Mouse (Mus musculus) MEL (cell line): ENCODE data around the gene Fut1. TPM values are rescaled to one million over a fixed set of nuclear protein-coding genes. Genes with fewer than 3 reads are reported as not detected.

ENCODE experiments used
- DNase-seq: peaks from one replicate; pipeline ENCODE4 v3.0.0; 2011; ENCODE audit warnings: low read depth, low spot score
- H3K27ac ChIP-seq: 2 replicates; pipeline ENCODE4 v1.5.1; 2012; ENCODE audit warnings: low read depth, mild to moderate bottlenecking, control low read depth, low read length, moderate library complexity; ENCODE audit not compliant: control insufficient read depth
- H3K27me3 ChIP-seq, 2 experiments: fragments of 150-350 bp in 1 of 2; sonication (generic) in 1 of 2; 2 replicates each; pipeline ENCODE4 v1.6.1; 2012; ENCODE audit warnings: low read length in 2 of 2, mild to moderate bottlenecking in 2 of 2, improper control_type of control experiment in 1 of 2, moderate library complexity in 1 of 2; ENCODE audit not compliant: insufficient read depth in 2 of 2, control insufficient read depth in 1 of 2
- H3K36me3 ChIP-seq, 2 experiments: 2 replicates each; pipeline ENCODE4 v1.6.1; 2012 to 2014; ENCODE audit warnings: low read length in 2 of 2, improper control_type of control experiment in 1 of 2, inconsistent platforms in 1 of 2, mild to moderate bottlenecking in 1 of 2; ENCODE audit not compliant: insufficient read depth in 2 of 2, control insufficient read depth in 1 of 2
- H3K4me1 ChIP-seq, 2 experiments: fragments of 150-350 bp in 1 of 2; sonication (generic) in 1 of 2; 2 replicates each; pipeline ENCODE4 v1.6.1; 2012; ENCODE audit warnings: low read length in 2 of 2, improper control_type of control experiment in 1 of 2, mild to moderate bottlenecking in 1 of 2; ENCODE audit not compliant: insufficient read depth in 2 of 2, control insufficient read depth in 1 of 2
- H3K4me3 ChIP-seq, 2 experiments: fragments of 150-350 bp in 1 of 2; sonication (generic) in 1 of 2; 2 replicates each; pipeline ENCODE4 v1.5.1; 2012; ENCODE audit warnings: low read depth in 2 of 2, low read length in 2 of 2, mild to moderate bottlenecking in 2 of 2, moderate library complexity in 2 of 2, control low read depth in 1 of 2, improper control_type of control experiment in 1 of 2; ENCODE audit not compliant: control insufficient read depth in 1 of 2, insufficient read depth in 1 of 2
- H3K79me2 ChIP-seq: 2 replicates; pipeline ENCODE4 v1.6.1; 2012; ENCODE audit warnings: mild to moderate bottlenecking, low read length, moderate library complexity; ENCODE audit not compliant: control insufficient read depth, poor library complexity, insufficient read depth
- H3K9ac ChIP-seq: 2 replicates; pipeline ENCODE4 v1.6.1; 2012; ENCODE audit warnings: low read depth, mild to moderate bottlenecking, control low read depth, low read length, moderate library complexity; ENCODE audit not compliant: control insufficient read depth, poor library complexity, severe bottlenecking
- H3K9me3 ChIP-seq: fragments of 150-350 bp; sonication (generic); replicated peaks from 2 replicates; pipeline ENCODE4 v1.6.1; 2012; ENCODE audit warnings: mild to moderate bottlenecking, low read length, improper control_type of control experiment, moderate library complexity; ENCODE audit not compliant: insufficient read depth
- CHD1 ChIP-seq: IDR thresholded peaks from 2 replicates; pipeline ENCODE4 v1.6.1; 2012; ENCODE audit warnings: low read depth, mild to moderate bottlenecking, inconsistent platforms, low read length, improper control_type of control experiment
- CTCF ChIP-seq, 3 experiments: IDR thresholded peaks in 2 of 3; conservative IDR thresholded peaks in 1 of 3; 2 replicates each; pipeline ENCODE4 v1.5.1; 2011 to 2012; ENCODE audit warnings: low read length in 3 of 3, low read depth in 2 of 3, mild to moderate bottlenecking in 2 of 3, improper control_type of control experiment in 1 of 3, inconsistent platforms in 1 of 3, mixed read lengths in 1 of 3, moderate library complexity in 1 of 3; ENCODE audit not compliant: control insufficient read depth in 1 of 3, insufficient read depth in 1 of 3, poor library complexity in 1 of 3, severe bottlenecking in 1 of 3
- ELF1 ChIP-seq: IDR thresholded peaks from 2 replicates; pipeline ENCODE4 v1.6.1; 2014; ENCODE audit warnings: low read depth, mild to moderate bottlenecking, inconsistent platforms, low read length, improper control_type of control experiment, moderate library complexity
- GATA1 ChIP-seq: IDR thresholded peaks from 2 replicates; pipeline ENCODE4 v1.6.1; 2011; ENCODE audit warnings: low read depth, low read length, improper control_type of control experiment
- MAX ChIP-seq: IDR thresholded peaks from 2 replicates; pipeline ENCODE4 v1.6.1; 2011; ENCODE audit warnings: low read length, improper control_type of control experiment
- MAZ ChIP-seq: IDR thresholded peaks from 2 replicates; pipeline ENCODE4 v1.6.1; 2012; ENCODE audit warnings: low read depth, mild to moderate bottlenecking, inconsistent platforms, low read length, improper control_type of control experiment
- NELFE ChIP-seq: IDR thresholded peaks from 2 replicates; pipeline ENCODE4 v1.6.1; 2011; ENCODE audit warnings: low read depth, low read length, improper control_type of control experiment
- NRF1 ChIP-seq: IDR thresholded peaks from 2 replicates; pipeline ENCODE4 v1.6.1; 2014; ENCODE audit warnings: low read depth, mild to moderate bottlenecking, inconsistent platforms, low read length, improper control_type of control experiment, moderate library complexity; ENCODE audit not compliant: poor library complexity, insufficient read depth, severe bottlenecking
- RCOR1 ChIP-seq: IDR thresholded peaks from 2 replicates; pipeline ENCODE4 v1.6.1; 2012; ENCODE audit warnings: low read depth, mild to moderate bottlenecking, inconsistent platforms, low read length, improper control_type of control experiment
- SIN3A ChIP-seq: IDR thresholded peaks from 2 replicates; pipeline ENCODE4 v1.6.1; 2012; ENCODE audit warnings: low read length, improper control_type of control experiment, inconsistent platforms
- SMC3 ChIP-seq: IDR thresholded peaks from 2 replicates; pipeline ENCODE4 v1.6.1; 2011; ENCODE audit warnings: low read depth, low read length, improper control_type of control experiment
- TAL1 ChIP-seq: IDR thresholded peaks from 2 replicates; pipeline ENCODE4 v1.6.1; 2012; ENCODE audit warnings: mild to moderate bottlenecking, inconsistent platforms, low read length, moderate library complexity, mixed read lengths
- UBTF ChIP-seq: IDR thresholded peaks from 2 replicates; pipeline ENCODE4 v1.6.1; 2012; ENCODE audit warnings: low read depth, mild to moderate bottlenecking, inconsistent platforms, low read length, improper control_type of control experiment, moderate library complexity, borderline replicate concordance; ENCODE audit not compliant: insufficient read depth
- ZNF384 ChIP-seq: IDR thresholded peaks from 2 replicates; pipeline ENCODE4 v1.6.1; 2012; ENCODE audit warnings: low read depth, mild to moderate bottlenecking, inconsistent platforms, low read length, improper control_type of control experiment
- polyA plus RNA-seq, 2 experiments: library from polyadenylated mRNA; stranded (reverse) in 1 of 2; unstranded in 1 of 2; fragments of >175 nt in 1 of 2; fragments of >200 nt in 1 of 2; gene quantifications; 2 replicates each; pipeline versions ENCODE4 v1.2.1 to v1.2.4; 2012; ENCODE audit warnings: low replicate concordance in 2 of 2, low read depth in 1 of 2; ENCODE audit not compliant: insufficient read length in 2 of 2, insufficient read depth in 1 of 2, missing spikeins in 1 of 2
- total RNA-seq: library from RNA; depleted of rRNA; stranded (reverse); fragments of 300-350 nt; gene quantifications from 2 replicates; pipeline ENCODE4 v1.2.3, GENCODE M21; 2012

The Fut1 gene
- total and polyA plus RNA-seq, 3 experiments = 0.04 TPM; not detected in 2

- Histone ChIP-seq H3K27me3 (peaks cover 0 to 1% of the 10 kb centered on the region in 2 experiments; a peak in 1 of 4 replicates), H3K4me3 (no peak overlapping the region), H3K36me3 (no peaks in the 10 kb centered on the region), H3K9ac (no peak overlapping the region), H3K27ac (no peak overlapping the region), H3K9me3 (no peaks in the 10 kb centered on the region), H3K79me2 (no peaks in the 10 kb centered on the region), H3K4me1 (no peaks in the 10 kb centered on the region)
- TF ChIP-seq ZNF384 = no peak
- TF ChIP-seq MAX = no peak
- TF ChIP-seq TAL1 = no peak
- TF ChIP-seq MAZ = no peak
- no peak for TF ChIP-seq SIN3A
- no peak for TF ChIP-seq RCOR1
- DNase-seq = no peak
These were observed 25.6 kb downstream of the Fut1 start for GRCm38 (mm10) chr7:45642503-45643255.

GRCm38 (mm10) chr7:45643441-45644178 lies 26.5 kb downstream of the Fut1 start:
- H3K9me3 ChIP-seq = no peaks in the 10 kb centered on the region
- H3K4me1 ChIP-seq = no peaks in the 10 kb centered on the region
- no peak overlapping the region for H3K9ac ChIP-seq
- no peak for TF ChIP-seq CTCF (IDR thresholded peaks at IDR 0.05 in 2 of 3, conservative IDR thresholded peaks at IDR 0.05 in 1 of 3; ENCODE audit: control insufficient read depth in 1 of 3, insufficient read depth in 1 of 3, low read depth in 2 of 3, low read length in 3 of 3, poor library complexity in 1 of 3, severe bottlenecking in 1 of 3)
- no peak for TF ChIP-seq SIN3A
- no peak for TF ChIP-seq ELF1
- TF ChIP-seq GATA1 = no peak
- TF ChIP-seq SMC3 = no peak
- TF ChIP-seq CHD1 = no peak
- TF ChIP-seq NRF1 = no peak
- no peak for TF ChIP-seq NELFE
- TF ChIP-seq UBTF = no peak
- TF ChIP-seq, all 39 proteins: peak for 0
- H3K4me3 ChIP-seq = no peak overlapping the region
- peaks cover 0 to 1% of the 10 kb centered on the region in 2 experiments; a peak in 1 of 4 replicates for H3K27me3 ChIP-seq
- DNase-seq = no peak
- H3K79me2 ChIP-seq = no peaks in the 10 kb centered on the region
- no peak overlapping the region for H3K27ac ChIP-seq
- H3K36me3 ChIP-seq = no peaks in the 10 kb centered on the region
